Mouse (Mus musculus): ENCODE measurements around the gene Cpsf2. TPM values are rescaled to one million over a fixed set of nuclear protein-coding genes. Genes with fewer than 3 reads are reported as not detected.

The Cpsf2 gene
- polyA plus RNA-seq, 1 experiment from 2014 or later: 30.1 TPM

- Histone ChIP-seq H3K4me3 (ENCODE audit: low read length) (no peak overlapping the region), H3K27me3 (replicated peaks; ENCODE audit: control insufficient read depth, insufficient read depth, low read length) (no peaks in the 10 kb centered on the region), H3K4me2 (ENCODE audit: low read length) (no peak overlapping the region), H3K9ac (ENCODE audit: low read depth, low read length) (no peak overlapping the region), H3K36me3 (ENCODE audit: control insufficient read depth, insufficient read depth, low read length) (peaks cover 46% of the 10 kb centered on the region), H3K4me1 (ENCODE audit: control insufficient read depth, insufficient read depth, low read depth, low read length) (no peaks in the 10 kb centered on the region), H3K9me3 (ENCODE audit: control insufficient read depth, low read length) (no peaks in the 10 kb centered on the region), H3K27ac (ENCODE audit: low read depth, low read length) (no peak overlapping the region)
- ATAC-seq: no peak
- WGBS: 96% methylated on average over 8 of the region's 8 CpGs
Measured at GRCm38 (mm10) chr12:101994576-101995467, 19.0 kb downstream of the Cpsf2 start.

- H3K9me3 ChIP-seq (ENCODE audit: control insufficient read depth, low read length): no peaks in the 10 kb centered on the region
- ATAC-seq: no peak
- H3K27ac ChIP-seq (ENCODE audit: low read depth, low read length): no peak overlapping the region
- H3K4me3 ChIP-seq (ENCODE audit: low read length): no peak overlapping the region
- no peak overlapping the region for H3K4me2 ChIP-seq (ENCODE audit: low read length)
- 96% methylated on average over 5 of the region's 5 CpGs for WGBS
- H3K4me1 ChIP-seq (ENCODE audit: control insufficient read depth, insufficient read depth, low read depth, low read length): no peaks in the 10 kb centered on the region
- no peak overlapping the region for H3K9ac ChIP-seq (ENCODE audit: low read depth, low read length)
- H3K27me3 ChIP-seq (replicated peaks; ENCODE audit: control insufficient read depth, insufficient read depth, low read length): no peaks in the 10 kb centered on the region
- peaks cover 28% of the 10 kb centered on the region for H3K36me3 ChIP-seq (ENCODE audit: control insufficient read depth, insufficient read depth, low read length)
Measured at GRCm38 (mm10) chr12:101998929-101999328, 23.1 kb downstream of the Cpsf2 start.

GRCm38 (mm10) chr12:102000785-102001184 lies 25.0 kb downstream of the Cpsf2 start:
- Histone ChIP-seq H3K27me3 (replicated peaks; ENCODE audit: control insufficient read depth, insufficient read depth, low read length) (no peaks in the 10 kb centered on the region), H3K9me3 (ENCODE audit: control insufficient read depth, low read length) (no peaks in the 10 kb centered on the region), H3K36me3 (ENCODE audit: control insufficient read depth, insufficient read depth, low read length) (peaks cover 29% of the 10 kb centered on the region), H3K27ac (ENCODE audit: low read depth, low read length) (no peak overlapping the region), H3K4me3 (ENCODE audit: low read length) (no peak overlapping the region), H3K4me1 (ENCODE audit: control insufficient read depth, insufficient read depth, low read depth, low read length) (no peaks in the 10 kb centered on the region), H3K9ac (ENCODE audit: low read depth, low read length) (no peak overlapping the region), H3K4me2 (ENCODE audit: low read length) (no peak overlapping the region)
- WGBS: 93% methylated on average over 11 of the region's 11 CpGs
- no peak for ATAC-seq

GRCm38 (mm10) chr12:102008111-102008977 lies 32.6 kb downstream of the Cpsf2 start:
- Histone ChIP-seq H3K4me2 (ENCODE audit: low read length) (no peak overlapping the region), H3K4me1 (ENCODE audit: control insufficient read depth, insufficient read depth, low read depth, low read length) (no peaks in the 10 kb centered on the region), H3K9me3 (ENCODE audit: control insufficient read depth, low read length) (no peaks in the 10 kb centered on the region), H3K36me3 (ENCODE audit: control insufficient read depth, insufficient read depth, low read length) (peaks cover 4% of the 10 kb centered on the region; the same call in 1 of the 2 replicates), H3K27me3 (replicated peaks; ENCODE audit: control insufficient read depth, insufficient read depth, low read length) (no peaks in the 10 kb centered on the region), H3K27ac (ENCODE audit: low read depth, low read length) (no peak overlapping the region), H3K4me3 (ENCODE audit: low read length) (no peak overlapping the region), H3K9ac (ENCODE audit: low read depth, low read length) (no peak overlapping the region)
- 87% methylated on average over 16 of the region's 16 CpGs for WGBS
- ATAC-seq: no peak

- H3K27ac ChIP-seq (ENCODE audit: low read depth, low read length): no peak overlapping the region
- no peak overlapping the region for H3K9ac ChIP-seq (ENCODE audit: low read depth, low read length)
- H3K27me3 ChIP-seq (replicated peaks; ENCODE audit: control insufficient read depth, insufficient read depth, low read length): no peaks in the 10 kb centered on the region
- peaks cover under 1% of the 10 kb centered on the region; the same call in 1 of the 2 replicates for H3K36me3 ChIP-seq (ENCODE audit: control insufficient read depth, insufficient read depth, low read length)
- no peak for ATAC-seq
- H3K4me3 ChIP-seq (ENCODE audit: low read length): no peak overlapping the region
- no peaks in the 10 kb centered on the region for H3K4me1 ChIP-seq (ENCODE audit: control insufficient read depth, insufficient read depth, low read depth, low read length)
- H3K4me2 ChIP-seq (ENCODE audit: low read length): no peak overlapping the region
- no peaks in the 10 kb centered on the region for H3K9me3 ChIP-seq (ENCODE audit: control insufficient read depth, low read length)
- 93% methylated on average over 6 of the region's 6 CpGs for WGBS
Measured at GRCm38 (mm10) chr12:102009551-102009950, 33.8 kb downstream of the Cpsf2 start.

- H3K36me3 ChIP-seq (ENCODE audit: control insufficient read depth, insufficient read depth, low read length): no peaks in the 10 kb centered on the region
- H3K27me3 ChIP-seq (replicated peaks; ENCODE audit: control insufficient read depth, insufficient read depth, low read length): no peaks in the 10 kb centered on the region
- H3K9ac ChIP-seq (ENCODE audit: low read depth, low read length): no peak overlapping the region
- WGBS: 60% methylated on average over 5 of the region's 5 CpGs
- H3K4me3 ChIP-seq (ENCODE audit: low read length): no peak overlapping the region
- no peak overlapping the region for H3K4me2 ChIP-seq (ENCODE audit: low read length)
- H3K4me1 ChIP-seq (ENCODE audit: control insufficient read depth, insufficient read depth, low read depth, low read length): no peaks in the 10 kb centered on the region
- ATAC-seq: no peak
- no peaks in the 10 kb centered on the region for H3K9me3 ChIP-seq (ENCODE audit: control insufficient read depth, low read length)
- H3K27ac ChIP-seq (ENCODE audit: low read depth, low read length): no peak overlapping the region
Measured at GRCm38 (mm10) chr12:102014411-102014810, 38.6 kb downstream of the Cpsf2 start.

GRCm38 (mm10) chr12:102015127-102015526 lies 39.3 kb downstream of the Cpsf2 start:
- 95% methylated on average over 6 of the region's 6 CpGs for WGBS
- no peak overlapping the region for H3K27ac ChIP-seq (ENCODE audit: low read depth, low read length)
- no peak overlapping the region for H3K4me2 ChIP-seq (ENCODE audit: low read length)
- no peak overlapping the region for H3K4me3 ChIP-seq (ENCODE audit: low read length)
- H3K9ac ChIP-seq (ENCODE audit: low read depth, low read length): no peak overlapping the region
- H3K27me3 ChIP-seq (replicated peaks; ENCODE audit: control insufficient read depth, insufficient read depth, low read length): no peaks in the 10 kb centered on the region
- no peaks in the 10 kb centered on the region for H3K9me3 ChIP-seq (ENCODE audit: control insufficient read depth, low read length)
- no peak for ATAC-seq
- H3K36me3 ChIP-seq (ENCODE audit: control insufficient read depth, insufficient read depth, low read length): no peaks in the 10 kb centered on the region
- no peaks in the 10 kb centered on the region for H3K4me1 ChIP-seq (ENCODE audit: control insufficient read depth, insufficient read depth, low read depth, low read length)

GRCm38 (mm10) chr12:102021923-102022322 lies 46.1 kb downstream of the Cpsf2 start:
- no peaks in the 10 kb centered on the region for H3K36me3 ChIP-seq (ENCODE audit: control insufficient read depth, insufficient read depth, low read length)
- no peaks in the 10 kb centered on the region for H3K4me1 ChIP-seq (ENCODE audit: control insufficient read depth, insufficient read depth, low read depth, low read length)
- no peak overlapping the region for H3K27ac ChIP-seq (ENCODE audit: low read depth, low read length)
- H3K4me2 ChIP-seq (ENCODE audit: low read length): no peak overlapping the region
- H3K4me3 ChIP-seq (ENCODE audit: low read length): no peak overlapping the region
- no peaks in the 10 kb centered on the region for H3K27me3 ChIP-seq (replicated peaks; ENCODE audit: control insufficient read depth, insufficient read depth, low read length)
- ATAC-seq: no peak
- WGBS: 87% methylated on average over 6 of the region's 6 CpGs
- H3K9ac ChIP-seq (ENCODE audit: low read depth, low read length): no peak overlapping the region
- H3K9me3 ChIP-seq (ENCODE audit: control insufficient read depth, low read length): no peaks in the 10 kb centered on the region

- no peak overlapping the region for H3K4me3 ChIP-seq (ENCODE audit: low read length)
- H3K27me3 ChIP-seq (replicated peaks; ENCODE audit: control insufficient read depth, insufficient read depth, low read length): no peaks in the 10 kb centered on the region
- WGBS: 57% methylated on average over 7 of the region's 7 CpGs
- no peaks in the 10 kb centered on the region for H3K4me1 ChIP-seq (ENCODE audit: control insufficient read depth, insufficient read depth, low read depth, low read length)
- H3K27ac ChIP-seq (ENCODE audit: low read depth, low read length): no peak overlapping the region
- H3K4me2 ChIP-seq (ENCODE audit: low read length): no peak overlapping the region
- no peaks in the 10 kb centered on the region for H3K36me3 ChIP-seq (ENCODE audit: control insufficient read depth, insufficient read depth, low read length)
- no peak for ATAC-seq
- no peak overlapping the region for H3K9ac ChIP-seq (ENCODE audit: low read depth, low read length)
- no peaks in the 10 kb centered on the region for H3K9me3 ChIP-seq (ENCODE audit: control insufficient read depth, low read length)
Measured at GRCm38 (mm10) chr12:102029184-102029583, 53.4 kb downstream of the Cpsf2 start.

Measured in hindbrain, embryonic 16.5 days (tissue).